Mouse (Mus musculus): ENCODE results near the gene Pwp1. TPM values are rescaled to one million over a fixed set of nuclear protein-coding genes. Genes with fewer than 3 reads are reported as not detected.

Pwp1 gene
- total and polyA plus RNA-seq, 3 experiments: 7.0 to 14.0 (median 12.6) TPM

- peaks cover 2% of the 10 kb centered on the region; the same call in 1 of the 2 replicates for H3K27me3 ChIP-seq (ENCODE audit: control insufficient read depth, insufficient read depth, low read length)
- intact Hi-C loops (cut with DNase I): no loop called here
- TF ChIP-seq EP300 (IDR thresholded peaks at IDR 0.05; ENCODE audit: insufficient read depth, low read depth, low read length): no peak
- no peak for TF ChIP-seq POLR2A (IDR thresholded peaks at IDR 0.05; ENCODE audit: insufficient read depth, low read depth, low read length)
- no peak for TF ChIP-seq CTCF (IDR thresholded peaks at IDR 0.05)
- no peaks in the 10 kb centered on the region for H3K36me3 ChIP-seq (ENCODE audit: control insufficient read depth, insufficient read depth, low read length)
- H3K79me2 ChIP-seq (replicated peaks; ENCODE audit: control insufficient read depth, insufficient read depth, low read length): no peaks in the 10 kb centered on the region
- H3K9ac ChIP-seq (ENCODE audit: low read depth, low read length): peak within 1 kb of the TSS; percentile 67
- peak; percentile 12 to 24 for DNase-seq
- peak within 1 kb of the TSS; percentile 54 for H3K4me3 ChIP-seq
- no peak within 1 kb of the TSS for H3K27ac ChIP-seq
- H3K4me1 ChIP-seq (ENCODE audit: control insufficient read depth, insufficient read depth, low read length): no peaks in the 10 kb centered on the region; the same call in 1 of the 2 replicates
- WGBS: 2% methylated on average over 23 of the region's 23 CpGs
Observed at GRCm38 (mm10) chr10:85927676-85928445, 98.6 kb downstream of the Pwp1 start, which contains the start of gene Ascl4. Ascl4 (plus strand) TSS chr10:85927681.

GRCm38 (mm10) chr10:85928499-85929207, 99.4 kb downstream of the Pwp1 start:
- Histone ChIP-seq H3K27me3 (ENCODE audit: control insufficient read depth, insufficient read depth, low read length) (peaks cover 2% of the 10 kb centered on the region; the same call in 1 of the 2 replicates), H3K9ac (ENCODE audit: low read depth, low read length) (peak overlapping the region; percentile 67), H3K27ac (no peak overlapping the region), H3K4me3 (peak overlapping the region; percentile 54), H3K36me3 (ENCODE audit: control insufficient read depth, insufficient read depth, low read length) (no peaks in the 10 kb centered on the region), H3K4me1 (ENCODE audit: control insufficient read depth, insufficient read depth, low read length) (no peaks in the 10 kb centered on the region; the same call in 1 of the 2 replicates), H3K79me2 (replicated peaks; ENCODE audit: control insufficient read depth, insufficient read depth, low read length) (no peaks in the 10 kb centered on the region)
- intact Hi-C loops (cut with DNase I): no loop called here
- DNase-seq: peak; percentile 58 to 60
- TF ChIP-seq CTCF (IDR thresholded peaks at IDR 0.05) (peak; percentile 58), EP300 (IDR thresholded peaks at IDR 0.05; ENCODE audit: insufficient read depth, low read depth, low read length) (no peak), POLR2A (IDR thresholded peaks at IDR 0.05; ENCODE audit: insufficient read depth, low read depth, low read length) (no peak)
- 2% methylated on average over 63 of the region's 63 CpGs for WGBS

- no peaks in the 10 kb centered on the region; the same call in 1 of the 2 replicates for H3K4me1 ChIP-seq (ENCODE audit: control insufficient read depth, insufficient read depth, low read length)
- intact Hi-C loops (cut with DNase I): no loop called here
- peaks cover 2% of the 10 kb centered on the region; the same call in 1 of the 2 replicates for H3K27me3 ChIP-seq (ENCODE audit: control insufficient read depth, insufficient read depth, low read length)
- DNase-seq: no peak
- 52% methylated on average over 11 of the region's 11 CpGs for WGBS
- no peak overlapping the region for H3K27ac ChIP-seq
- TF ChIP-seq CTCF (IDR thresholded peaks at IDR 0.05): no peak
- TF ChIP-seq POLR2A (IDR thresholded peaks at IDR 0.05; ENCODE audit: insufficient read depth, low read depth, low read length): no peak
- TF ChIP-seq EP300 (IDR thresholded peaks at IDR 0.05; ENCODE audit: insufficient read depth, low read depth, low read length): no peak
- H3K4me3 ChIP-seq: no peak overlapping the region
- no peak overlapping the region for H3K9ac ChIP-seq (ENCODE audit: low read depth, low read length)
- no peaks in the 10 kb centered on the region for H3K79me2 ChIP-seq (replicated peaks; ENCODE audit: control insufficient read depth, insufficient read depth, low read length)
- H3K36me3 ChIP-seq (ENCODE audit: control insufficient read depth, insufficient read depth, low read length): no peaks in the 10 kb centered on the region
Observed at GRCm38 (mm10) chr10:85929208-85929591, 99.9 kb downstream of the Pwp1 start.

- intact Hi-C loops (cut with DNase I): no loop called here
- no peak overlapping the region for H3K27ac ChIP-seq
- H3K4me1 ChIP-seq (ENCODE audit: control insufficient read depth, insufficient read depth, low read length): no peaks in the 10 kb centered on the region; the same call in 1 of the 2 replicates
- no peak for TF ChIP-seq EP300 (IDR thresholded peaks at IDR 0.05; ENCODE audit: insufficient read depth, low read depth, low read length)
- TF ChIP-seq CTCF (IDR thresholded peaks at IDR 0.05): no peak
- no peak for TF ChIP-seq POLR2A (IDR thresholded peaks at IDR 0.05; ENCODE audit: insufficient read depth, low read depth, low read length)
- no peak overlapping the region for H3K9ac ChIP-seq (ENCODE audit: low read depth, low read length)
- 87% methylated on average over 11 of the region's 11 CpGs for whole genome bisulfite sequencing
- H3K27me3 ChIP-seq (ENCODE audit: control insufficient read depth, insufficient read depth, low read length): peaks cover 2% of the 10 kb centered on the region; the same call in 1 of the 2 replicates
- DNase-seq: no peak
- H3K4me3 ChIP-seq: no peak overlapping the region
- no peaks in the 10 kb centered on the region for H3K79me2 ChIP-seq (replicated peaks; ENCODE audit: control insufficient read depth, insufficient read depth, low read length)
- no peaks in the 10 kb centered on the region for H3K36me3 ChIP-seq (ENCODE audit: control insufficient read depth, insufficient read depth, low read length)
Observed at GRCm38 (mm10) chr10:85929962-85930361, 100.7 kb downstream of the Pwp1 start.

GRCm38 (mm10) chr10:85936280-85936965, 107.1 kb downstream of the Pwp1 start:
- Histone ChIP-seq H3K79me2 (replicated peaks; ENCODE audit: control insufficient read depth, insufficient read depth, low read length) (no peaks in the 10 kb centered on the region), H3K36me3 (ENCODE audit: control insufficient read depth, insufficient read depth, low read length) (no peaks in the 10 kb centered on the region), H3K27me3 (ENCODE audit: control insufficient read depth, insufficient read depth, low read length) (no peaks in the 10 kb centered on the region), H3K27ac (no peak overlapping the region), H3K9ac (ENCODE audit: low read depth, low read length) (no peak overlapping the region), H3K4me1 (ENCODE audit: control insufficient read depth, insufficient read depth, low read length) (no peaks in the 10 kb centered on the region), H3K4me3 (no peak overlapping the region)
- 97% methylated on average over 6 of the region's 6 CpGs for WGBS
- no peak for TF ChIP-seq CTCF (IDR thresholded peaks at IDR 0.05)
- intact Hi-C loops (cut with DNase I): no loop called here
- no peak for DNase-seq

Other genes with a start within 250 kb of the Pwp1 start
- gene Prdm4, start 87.6 kb downstream of the Pwp1 start, total RNA-seq (2021): 10 to 100 TPM; 10.6 to 11.6 TPM
- 12.7 and 20.6 TPM in 2 replicates for gene Prdm4, start 87.6 kb downstream of the Pwp1 start, polyA plus RNA-seq (2012; rRNA removed)
- gene Ascl4, start 98.2 kb downstream of the Pwp1 start, total RNA-seq (2021): not detected
- not detected in 2 replicates for gene Ascl4, start 98.2 kb downstream of the Pwp1 start, polyA plus RNA-seq (2012; rRNA removed)
- 10 to 100 TPM; 70.0 to 76.7 TPM for gene Rtcb, start 128.3 kb downstream of the Pwp1 start, total RNA-seq (2021)
- 38.8 and 69.8 TPM in 2 replicates for gene Rtcb, start 128.3 kb downstream of the Pwp1 start, polyA plus RNA-seq (2012; rRNA removed)
- gene Bpifc, start 182.4 kb downstream of the Pwp1 start, total RNA-seq (2021): not detected
- not detected in 2 replicates for gene Bpifc, start 182.4 kb downstream of the Pwp1 start, polyA plus RNA-seq (2012; rRNA removed)
- 10 to 100 TPM; 13.2 to 16.2 TPM for gene Fbxo7, start 192.5 kb downstream of the Pwp1 start, total RNA-seq (2021)
- 16.7 and 20.2 TPM in 2 replicates for gene Fbxo7, start 192.5 kb downstream of the Pwp1 start, polyA plus RNA-seq (2012; rRNA removed)